Mouse (Mus musculus) hindbrain, embryonic 16.5 days (tissue): ENCODE results near the gene Gas7. TPM values are rescaled to one million over a fixed set of nuclear protein-coding genes. Genes with fewer than 3 reads are reported as not detected.

Experiments
- ATAC-seq: fragments of 200-750 bp; cut with Nextera tagmentation; 2 replicates; pipeline ENCODE4 v1.8.0; 2017; ENCODE audit warnings: moderate TSS enrichment, moderate library complexity
- H3K27ac ChIP-seq: fragments of 300-500 bp; sonication (generic); 2 replicates; pipeline ENCODE4 v1.5.1; 2014; ENCODE audit warnings: low read depth, mild to moderate bottlenecking, control low read depth, low read length, moderate library complexity
- H3K27me3 ChIP-seq: fragments of 300-500 bp; sonication (generic); replicated peaks from 2 replicates; pipeline ENCODE4 v1.6.1; 2014; ENCODE audit warnings: low read length; ENCODE audit not compliant: control insufficient read depth, insufficient read depth
- H3K36me3 ChIP-seq: fragments of 300-500 bp; sonication (generic); 2 replicates; pipeline ENCODE4 v1.6.1; 2014; ENCODE audit warnings: mild to moderate bottlenecking, low read length, moderate library complexity, mixed read lengths; ENCODE audit not compliant: control insufficient read depth, insufficient read depth
- H3K4me1 ChIP-seq: fragments of 300-500 bp; sonication (generic); 2 replicates; pipeline ENCODE4 v1.6.1; 2014; ENCODE audit warnings: low read depth, low read length; ENCODE audit not compliant: control insufficient read depth, insufficient read depth
- H3K4me2 ChIP-seq: fragments of 300-500 bp; sonication (generic); 2 replicates; pipeline ENCODE4 v1.6.1; 2014; ENCODE audit warnings: mild to moderate bottlenecking, low read length, control low read depth, moderate library complexity
- H3K4me3 ChIP-seq: fragments of 300-500 bp; sonication (generic); 2 replicates; pipeline ENCODE4 v1.5.1; 2014; ENCODE audit warnings: mild to moderate bottlenecking, low read length, control low read depth, moderate library complexity
- H3K9ac ChIP-seq: fragments of 300-500 bp; sonication (generic); 2 replicates; pipeline ENCODE4 v1.6.1; 2014; ENCODE audit warnings: low read depth, mild to moderate bottlenecking, control low read depth, low read length, moderate library complexity
- H3K9me3 ChIP-seq: fragments of 300-500 bp; sonication (generic); 2 replicates; pipeline ENCODE4 v1.6.1; 2014; ENCODE audit warnings: mild to moderate bottlenecking, low read length, moderate library complexity; ENCODE audit not compliant: control insufficient read depth
- WGBS: fragments of 180-500 bp; shearing (Covaris S2); extraction: QIAGEN DNeasy Blood & Tissue Kit; methylation state at CpG from one replicate; pipeline ENCODE4 v1.1.7; 2014; 5-methylcytosine and 5-hydroxymethylcytosine counted together
- polyA plus RNA-seq: library from polyadenylated mRNA; unstranded; fragments of >200 nt; fragmentation: Nextera tagmentation; extraction: Ambion mirVana; gene quantifications from 2 replicates; pipeline ENCODE4 v1.2.1, GENCODE M21; 2015

The Gas7 gene
- polyA plus RNA-seq, 1 experiment from 2014 or later: 34.8 TPM

DNA sequence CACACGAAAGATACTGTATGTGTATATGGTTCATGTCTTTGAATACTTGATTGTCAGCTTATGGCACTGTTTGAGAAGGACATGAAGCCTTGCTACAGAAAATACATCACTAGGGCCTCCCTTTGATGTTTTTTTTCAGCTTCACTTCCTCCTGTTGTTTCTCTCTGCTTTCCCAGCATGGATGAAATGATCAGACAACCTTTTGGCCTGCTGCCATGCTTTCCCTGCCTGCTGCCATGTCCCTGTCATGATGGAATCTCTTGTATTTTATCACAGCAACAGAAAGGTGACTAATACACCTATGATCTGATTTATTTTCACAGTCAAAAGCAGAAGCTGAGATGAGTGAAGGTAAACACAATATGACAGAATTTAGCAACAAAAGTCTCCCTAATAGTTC, 278.5 kb downstream of the Gas7 start:
- H3K9ac ChIP-seq: no peak overlapping the region
- H3K36me3 ChIP-seq: no peaks in the 10 kb centered on the region
- H3K9me3 ChIP-seq: no peaks in the 10 kb centered on the region
- no peaks in the 10 kb centered on the region for H3K4me1 ChIP-seq
- no peak overlapping the region for H3K4me2 ChIP-seq
- no peak overlapping the region for H3K4me3 ChIP-seq
- no peak overlapping the region for H3K27ac ChIP-seq
- no peaks in the 10 kb centered on the region for H3K27me3 ChIP-seq
- no peak for ATAC-seq
- WGBS: 77% methylated on average over 1 of the region's 1 CpGs

GRCm38 (mm10) chr11:67734597-67734996, 279.4 kb downstream of the Gas7 start:
- 80% methylated on average over 3 of the region's 3 CpGs for WGBS
- H3K4me2 ChIP-seq: no peak overlapping the region
- H3K36me3 ChIP-seq: no peaks in the 10 kb centered on the region

GRCm38 (mm10) chr11:67738345-67738744, 283.1 kb downstream of the Gas7 start:
- WGBS: 94% methylated on average over 6 of the region's 6 CpGs
- Histone ChIP-seq H3K4me2 (no peak overlapping the region), H3K27ac (no peak overlapping the region), H3K4me1 (no peaks in the 10 kb centered on the region), H3K9me3 (no peaks in the 10 kb centered on the region), H3K4me3 (no peak overlapping the region), H3K9ac (no peak overlapping the region), H3K27me3 (no peaks in the 10 kb centered on the region), H3K36me3 (no peaks in the 10 kb centered on the region)
- no peak for ATAC-seq

More at GRCm38 (mm10) chr11:67734597-67734996, 279.4 kb downstream of the Gas7 start:
- Histone ChIP-seq H3K9ac (no peak overlapping the region), H3K4me3 (no peak overlapping the region), H3K9me3 (no peaks in the 10 kb centered on the region), H3K27ac (no peak overlapping the region), H3K27me3 (no peaks in the 10 kb centered on the region), H3K4me1 (no peaks in the 10 kb centered on the region)
- no peak for ATAC-seq

Other genes with a start within 250 kb of the Gas7 start
- gene Myh4, start 217.4 kb upstream of the Gas7 start, polyA plus RNA-seq: 0.04 and 0.05 TPM in 2 replicates
- 1.1 and 10.1 TPM in 2 replicates for gene Myh8, start 178.3 kb upstream of the Gas7 start, polyA plus RNA-seq
- gene Myh13, start 133.8 kb upstream of the Gas7 start, polyA plus RNA-seq: 0.37 and 0.58 TPM in 2 replicates
- not detected in 2 replicates for gene Rcvrn, start 239.9 kb downstream of the Gas7 start, polyA plus RNA-seq